Mouse (Mus musculus) kidney, embryonic 14.5 days (tissue): ENCODE measurements at regions not wholly inside any gene's neighbourhood (a gene's known extent, or its start where the extent isn't known, plus 50 kb on each side); places are given as distances from the start of the nearest gene placed in this dataset.

Source experiments
- ATAC-seq: fragments of 200-750 bp; cut with Nextera tagmentation; 2 replicates; pipeline ENCODE4 v1.8.0; 2017; ENCODE audit warnings: moderate number of reproducible peaks, mild to moderate bottlenecking, moderate TSS enrichment, moderate library complexity; ENCODE audit not compliant: low FRiP score, low TSS enrichment
- H3K27ac ChIP-seq: fragments of 300-500 bp; sonication (generic); 2 replicates; pipeline ENCODE4 v1.5.1; 2014; ENCODE audit warnings: low read depth, mild to moderate bottlenecking, low read length, moderate library complexity, mixed read lengths
- H3K27me3 ChIP-seq: fragments of 300-500 bp; sonication (generic); 2 replicates; pipeline ENCODE4 v1.6.1; 2014; ENCODE audit warnings: mild to moderate bottlenecking, low read length; ENCODE audit not compliant: control insufficient read depth, insufficient read depth
- H3K36me3 ChIP-seq: fragments of 300-500 bp; sonication (generic); 2 replicates; pipeline ENCODE4 v1.6.1; 2014; ENCODE audit warnings: low read length, mixed read lengths; ENCODE audit not compliant: control insufficient read depth, insufficient read depth
- H3K4me1 ChIP-seq: fragments of 300-500 bp; sonication (generic); 2 replicates; pipeline ENCODE4 v1.6.1; 2014; ENCODE audit warnings: low read length, mixed read lengths; ENCODE audit not compliant: control insufficient read depth, insufficient read depth
- H3K4me2 ChIP-seq: fragments of 300-500 bp; sonication (generic); replicated peaks from 2 replicates; pipeline ENCODE4 v1.6.1; 2014; ENCODE audit warnings: low read depth, mild to moderate bottlenecking, low read length
- H3K4me3 ChIP-seq: fragments of 300-500 bp; sonication (generic); 2 replicates; pipeline ENCODE4 v1.5.1; 2014; ENCODE audit warnings: mild to moderate bottlenecking, low read length
- H3K9ac ChIP-seq: fragments of 300-500 bp; sonication (generic); 2 replicates; pipeline ENCODE4 v1.6.1; 2014; ENCODE audit warnings: low read depth, mild to moderate bottlenecking, low read length, moderate library complexity
- H3K9me3 ChIP-seq: fragments of 300-500 bp; sonication (generic); 2 replicates; pipeline ENCODE4 v1.6.1; 2016; ENCODE audit warnings: low read length; ENCODE audit not compliant: control insufficient read depth
- WGBS: fragments of 180-500 bp; shearing (Covaris S2); extraction: QIAGEN DNeasy Blood & Tissue Kit; methylation state at CpG from one replicate; pipeline ENCODE4 v1.1.7; 2014; 5-methylcytosine and 5-hydroxymethylcytosine counted together

GRCm38 (mm10) chr16:76510861-76511260 lies 137.2 kb upstream of the Nrip1 start:
- H3K36me3 ChIP-seq = no peaks in the 10 kb centered on the region
- H3K9ac ChIP-seq = no peak overlapping the region
- H3K27me3 ChIP-seq = no peaks in the 10 kb centered on the region
- WGBS = 58% methylated on average over 8 of the region's 8 CpGs
- ATAC-seq = no peak
- no peak overlapping the region for H3K27ac ChIP-seq
- no peaks in the 10 kb centered on the region for H3K4me1 ChIP-seq
- no peaks in the 10 kb centered on the region for H3K9me3 ChIP-seq
- no peak overlapping the region for H3K4me2 ChIP-seq
- H3K4me3 ChIP-seq = no peak overlapping the region

GRCm38 (mm10) chr16:76509109-76509650 lies 135.6 kb upstream of the Nrip1 start:
- Histone ChIP-seq H3K4me1 (no peaks in the 10 kb centered on the region), H3K4me3 (no peak overlapping the region), H3K36me3 (no peaks in the 10 kb centered on the region), H3K9ac (no peak overlapping the region), H3K9me3 (no peaks in the 10 kb centered on the region), H3K27me3 (no peaks in the 10 kb centered on the region), H3K4me2 (no peak overlapping the region), H3K27ac (no peak overlapping the region)
- ATAC-seq = no peak
- 77% methylated on average over 6 of the region's 6 CpGs for WGBS

GRCm38 (mm10) chr16:76507191-76507746 lies 133.6 kb upstream of the Nrip1 start:
- Histone ChIP-seq H3K4me1 (no peaks in the 10 kb centered on the region), H3K9ac (no peak overlapping the region), H3K9me3 (no peaks in the 10 kb centered on the region), H3K36me3 (no peaks in the 10 kb centered on the region), H3K4me2 (no peak overlapping the region), H3K4me3 (no peak overlapping the region), H3K27ac (no peak overlapping the region), H3K27me3 (no peaks in the 10 kb centered on the region)
- ATAC-seq = no peak
- whole genome bisulfite sequencing = 73% methylated on average over 5 of the region's 5 CpGs

GRCm38 (mm10) chr16:76506240-76506639 lies 132.6 kb upstream of the Nrip1 start:
- Histone ChIP-seq H3K36me3 (no peaks in the 10 kb centered on the region), H3K27me3 (no peaks in the 10 kb centered on the region), H3K9me3 (no peaks in the 10 kb centered on the region), H3K4me2 (no peak overlapping the region), H3K4me1 (no peaks in the 10 kb centered on the region), H3K9ac (no peak overlapping the region), H3K4me3 (no peak overlapping the region), H3K27ac (no peak overlapping the region)
- ATAC-seq = no peak
- WGBS = 40% methylated on average over 4 of the region's 4 CpGs

- Histone ChIP-seq H3K4me3 (no peak overlapping the region), H3K4me2 (no peak overlapping the region), H3K4me1 (no peaks in the 10 kb centered on the region), H3K9ac (no peak overlapping the region), H3K9me3 (no peaks in the 10 kb centered on the region), H3K27ac (no peak overlapping the region), H3K36me3 (no peaks in the 10 kb centered on the region), H3K27me3 (no peaks in the 10 kb centered on the region)
- ATAC-seq = no peak
- WGBS = 64% methylated on average over 8 of the region's 8 CpGs
Measured at GRCm38 (mm10) chr16:76499686-76500400, 126.2 kb upstream of the Nrip1 start.

- Histone ChIP-seq H3K36me3 (no peaks in the 10 kb centered on the region), H3K27me3 (no peaks in the 10 kb centered on the region), H3K4me3 (no peak overlapping the region), H3K27ac (no peak overlapping the region), H3K4me2 (no peak overlapping the region), H3K9me3 (no peaks in the 10 kb centered on the region), H3K9ac (no peak overlapping the region), H3K4me1 (no peaks in the 10 kb centered on the region)
- 74% methylated on average over 2 of the region's 2 CpGs for WGBS
- no peak for ATAC-seq
Measured at GRCm38 (mm10) chr16:76498233-76498632, 124.6 kb upstream of the Nrip1 start.

GRCm38 (mm10) chr16:76497041-76497808 lies 123.6 kb upstream of the Nrip1 start:
- no peak for ATAC-seq
- H3K4me1 ChIP-seq = no peaks in the 10 kb centered on the region
- H3K4me3 ChIP-seq = no peak overlapping the region
- WGBS = 91% methylated on average over 12 of the region's 12 CpGs
- H3K9me3 ChIP-seq = no peaks in the 10 kb centered on the region
- H3K9ac ChIP-seq = no peak overlapping the region
- H3K36me3 ChIP-seq = no peaks in the 10 kb centered on the region
- no peaks in the 10 kb centered on the region for H3K27me3 ChIP-seq
- H3K27ac ChIP-seq = no peak overlapping the region
- H3K4me2 ChIP-seq = no peak overlapping the region

GRCm38 (mm10) chr16:76483419-76483818 lies 109.8 kb upstream of the Nrip1 start:
- H3K36me3 ChIP-seq = no peaks in the 10 kb centered on the region
- no peaks in the 10 kb centered on the region for H3K4me1 ChIP-seq
- no peak overlapping the region for H3K4me2 ChIP-seq
- no peaks in the 10 kb centered on the region for H3K9me3 ChIP-seq
- no peak overlapping the region for H3K27ac ChIP-seq
- ATAC-seq = no peak
- WGBS = 83% methylated on average over 5 of the region's 5 CpGs
- no peaks in the 10 kb centered on the region for H3K27me3 ChIP-seq
- H3K4me3 ChIP-seq = no peak overlapping the region
- H3K9ac ChIP-seq = no peak overlapping the region

- no peak overlapping the region for H3K4me2 ChIP-seq
- H3K4me3 ChIP-seq = no peak overlapping the region
- H3K27me3 ChIP-seq = no peaks in the 10 kb centered on the region
- H3K36me3 ChIP-seq = no peaks in the 10 kb centered on the region
- H3K9ac ChIP-seq = no peak overlapping the region
- 81% methylated on average over 4 of the region's 4 CpGs for WGBS
- ATAC-seq = no peak
- H3K9me3 ChIP-seq = no peaks in the 10 kb centered on the region
- H3K4me1 ChIP-seq = no peaks in the 10 kb centered on the region
- H3K27ac ChIP-seq = no peak overlapping the region
Measured at GRCm38 (mm10) chr16:76481966-76482365, 108.3 kb upstream of the Nrip1 start.
